Mouse (Mus musculus): ENCODE data around the gene Gm7029.
"Not testable (repeated sequence)": the region's sequence is repeated elsewhere in the genome, so short reads cannot be mapped to it uniquely, and the experiment has no call there.

Gm7029 gene

DNA sequence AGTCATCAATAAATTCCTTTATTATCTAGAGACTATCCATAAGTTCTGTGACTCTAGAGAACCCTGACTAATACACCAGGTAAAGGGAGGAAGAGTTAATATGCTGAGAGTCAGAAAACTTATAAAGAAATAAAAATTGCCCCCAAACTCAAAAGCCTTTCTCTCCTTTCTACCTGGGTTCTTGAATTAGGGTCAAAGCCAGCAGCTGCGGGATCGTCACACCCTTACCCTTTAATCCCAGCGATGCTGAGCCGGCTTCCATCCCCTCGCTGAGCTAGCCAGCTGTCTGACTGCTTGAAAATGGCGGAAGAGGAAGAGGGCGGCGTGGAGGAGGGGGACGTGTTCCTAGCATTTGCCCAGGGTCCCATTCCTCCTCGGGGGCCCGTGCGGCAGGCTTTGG, at the start of gene Gm7029:
TSS of gene Gm7029 (plus strand) at position 301 of the 400 bp plus-strand sequence.
- not testable (repeated sequence) for DNase-seq (ENCODE audit: low read depth, low spot score)

DNA sequence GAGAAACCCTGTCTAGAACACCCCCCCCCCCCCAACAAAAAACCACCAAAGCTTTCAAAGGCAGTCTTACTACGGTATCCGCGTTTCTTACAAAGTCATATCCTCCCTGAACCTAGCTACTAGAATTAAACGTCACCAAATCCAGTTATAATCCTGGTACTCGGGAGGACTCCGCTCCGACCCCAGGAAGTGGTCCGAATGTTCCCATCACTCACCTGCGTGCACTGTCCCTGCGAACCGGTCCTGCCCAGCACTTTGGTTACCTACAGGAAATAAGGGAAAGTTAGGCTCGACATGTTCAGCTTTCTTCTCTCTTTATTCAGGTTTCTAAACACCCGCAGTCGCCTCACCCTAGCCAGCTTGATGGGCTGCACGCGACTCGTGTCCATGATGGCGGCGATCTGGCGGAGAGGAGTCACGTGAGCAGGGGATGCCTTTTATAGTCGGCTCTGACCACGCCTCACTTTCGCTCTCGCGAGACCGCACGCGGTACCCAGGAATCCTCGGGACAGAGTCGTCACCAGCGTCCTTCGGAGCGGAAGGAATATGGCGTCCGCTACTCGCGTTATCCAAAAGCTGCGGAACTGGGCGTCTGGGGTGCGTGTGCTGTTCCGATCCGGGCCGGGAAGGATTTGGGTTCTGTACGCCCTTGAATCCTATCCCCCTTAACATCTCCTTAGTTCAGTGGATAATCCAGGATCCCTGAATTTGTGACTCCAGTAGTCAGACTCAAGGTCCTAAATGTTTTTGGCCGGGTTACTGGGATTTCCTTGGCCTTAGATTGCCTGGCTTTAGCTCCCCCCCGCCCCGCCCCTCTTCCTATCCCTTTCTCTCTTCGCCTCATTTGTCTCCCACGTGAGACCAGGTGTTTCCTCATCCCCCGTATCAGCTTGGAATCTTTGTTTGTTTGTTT, 49.3 kb upstream of the Gm7029 start, which contains the start of the genes Rps28 and Ndufa7:
TSS of gene Rps28 (minus strand) at position 479 of the 913 bp plus-strand sequence.
TSS of gene Ndufa7 (plus strand) at position 489 of the 913 bp plus-strand sequence.
- peak; percentile 95 for DNase-seq (ENCODE audit: low read depth, low spot score)

DNA sequence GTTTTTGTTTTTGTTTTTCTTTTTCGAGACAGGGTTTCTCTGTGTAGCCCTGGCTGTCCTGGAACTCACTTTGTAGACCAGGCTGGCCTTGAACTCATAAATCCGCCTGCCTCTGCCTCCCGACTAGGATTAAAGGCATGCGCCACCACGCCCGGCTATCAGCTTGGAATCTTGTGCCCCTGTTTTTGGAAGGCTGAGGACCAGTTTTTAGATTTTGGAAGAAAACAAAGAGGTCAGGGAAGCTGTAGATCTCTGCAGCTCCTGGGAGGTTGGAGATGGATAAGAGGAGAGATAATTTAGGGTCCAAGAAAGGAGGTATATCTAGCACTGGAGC, 48.7 kb upstream of the Gm7029 start:
- DNase-seq (ENCODE audit: low read depth, low spot score) = not testable (repeated sequence)

DNA sequence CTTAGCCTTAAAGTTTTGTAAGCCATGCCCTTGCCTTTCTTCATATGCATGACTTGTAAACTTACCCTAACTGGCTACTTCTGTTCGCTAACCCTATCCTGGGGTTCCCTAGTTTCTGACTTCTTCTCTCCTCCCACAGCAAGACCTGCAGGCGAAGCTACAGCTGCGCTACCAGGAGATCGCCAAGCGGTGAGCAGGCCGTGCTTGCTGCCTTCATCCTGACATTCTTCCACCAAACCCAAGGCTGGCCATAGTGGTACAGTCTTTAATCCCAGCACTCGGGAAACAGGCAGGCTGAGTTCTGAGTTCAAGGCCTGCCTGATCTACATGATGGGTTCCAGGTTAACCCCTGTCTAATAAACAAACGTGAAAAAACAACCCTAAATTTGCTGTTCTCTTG, 48.2 kb upstream of the Gm7029 start:
- no peak for DNase-seq (ENCODE audit: low read depth, low spot score)

DNA sequence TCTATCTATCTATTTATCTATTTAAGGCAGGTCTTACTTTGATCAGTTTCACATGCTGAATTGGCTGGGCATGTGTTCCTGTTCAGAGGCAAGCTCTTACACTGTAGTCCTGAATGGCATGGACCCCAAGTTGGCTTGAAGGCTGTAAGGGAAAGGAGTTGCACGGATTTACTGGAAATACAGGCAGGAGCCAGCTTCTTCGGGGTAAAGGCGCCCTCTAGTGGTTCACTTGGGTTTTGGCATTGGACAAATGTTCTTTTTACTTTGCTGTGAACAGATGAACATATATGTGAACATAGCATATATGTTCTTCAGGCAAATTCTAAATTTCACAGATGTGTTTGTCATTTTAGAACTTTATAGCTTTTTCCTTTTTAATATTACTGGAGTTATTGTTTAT, 46.8 kb upstream of the Gm7029 start:
- DNase-seq (ENCODE audit: low read depth, low spot score) = peak; percentile 68

DNA sequence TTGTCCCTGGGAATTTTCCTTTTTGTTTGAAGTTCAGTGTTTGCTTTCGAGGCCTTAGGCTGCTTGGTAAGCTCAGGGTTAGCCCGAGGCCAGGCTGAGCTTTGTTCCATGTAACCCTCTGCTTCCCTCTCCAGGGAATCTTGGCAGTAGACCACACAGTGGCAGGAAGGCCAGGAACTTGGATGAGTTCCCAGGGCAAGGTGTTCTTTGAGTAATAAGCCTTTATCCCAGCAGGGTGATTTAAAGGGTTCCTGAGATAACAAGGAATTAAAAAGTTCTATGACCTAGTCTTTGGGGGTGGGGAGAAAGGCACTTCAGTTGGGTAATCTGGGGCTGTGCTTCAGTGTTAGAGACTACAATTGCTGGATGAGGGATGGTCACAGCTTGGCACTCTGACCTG, 44.7 kb upstream of the Gm7029 start:
- DNase-seq (ENCODE audit: low read depth, low spot score) = no peak

DNA sequence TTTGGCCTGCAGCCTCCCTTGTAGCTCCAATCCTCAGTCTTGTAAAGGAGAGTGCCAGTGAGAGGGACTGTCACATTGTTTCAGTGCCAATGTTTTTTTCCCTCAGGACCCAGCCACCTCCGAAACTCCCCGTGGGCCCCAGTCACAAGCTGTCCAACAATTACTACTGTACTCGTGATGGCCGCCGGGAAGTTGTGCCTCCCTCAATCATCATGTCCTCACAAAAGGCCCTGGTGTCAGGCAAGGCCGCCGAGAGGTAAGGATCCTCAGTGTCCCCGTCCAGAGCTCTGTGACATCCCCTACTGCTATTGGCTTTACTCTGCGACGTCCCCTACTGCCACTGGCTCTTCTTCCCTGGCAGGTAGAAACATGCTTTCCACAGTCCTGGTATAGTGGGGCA, 44.1 kb upstream of the Gm7029 start:
- no peak for DNase-seq (ENCODE audit: low read depth, low spot score)

DNA sequence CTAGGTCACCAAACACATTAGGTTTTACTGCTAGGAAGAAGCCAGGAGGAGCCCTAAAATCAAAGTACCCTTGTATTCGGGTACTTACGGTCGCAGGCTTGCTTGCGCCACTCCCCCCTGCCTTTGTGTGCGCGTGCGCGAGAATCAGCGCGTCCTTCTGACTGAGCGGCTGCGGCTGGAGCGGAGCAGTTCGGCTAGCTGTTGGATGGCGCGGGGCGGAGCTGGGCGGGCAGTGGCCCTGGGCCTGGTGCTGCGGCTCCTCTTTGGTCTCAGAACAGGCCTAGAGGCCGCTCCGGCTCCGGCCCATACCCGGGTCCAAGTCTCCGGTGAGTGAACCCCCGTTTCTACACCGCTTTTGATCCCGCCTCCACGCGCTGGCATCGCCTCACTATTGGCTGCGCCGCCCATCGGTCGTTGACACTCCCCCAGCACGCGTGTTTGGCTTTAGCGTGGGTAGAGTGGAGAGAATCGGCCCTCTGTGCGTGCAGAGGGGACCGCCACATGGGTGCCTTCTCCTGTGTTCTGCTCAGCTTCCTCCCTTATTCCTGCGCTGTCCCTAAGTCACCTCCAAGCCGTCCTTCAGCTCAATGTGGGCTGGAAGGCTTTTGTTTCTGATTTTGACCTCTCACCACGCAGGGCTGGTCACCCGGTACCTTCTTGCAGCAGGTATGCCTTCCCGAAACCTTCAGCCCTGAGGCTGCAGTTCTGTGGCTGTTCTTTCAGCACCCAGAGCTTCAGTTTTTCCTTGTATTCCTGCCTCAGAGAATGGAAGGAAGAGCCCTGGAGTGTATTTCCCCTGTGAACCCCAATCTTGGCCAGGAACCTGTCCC, 30.5 kb upstream of the Gm7029 start, which contains the start of gene Cd320:
TSS of gene Cd320 (plus strand) at position 126 of the 830 bp plus-strand sequence.
- peak; percentile 78 for DNase-seq (ENCODE audit: low read depth, low spot score)

DNA sequence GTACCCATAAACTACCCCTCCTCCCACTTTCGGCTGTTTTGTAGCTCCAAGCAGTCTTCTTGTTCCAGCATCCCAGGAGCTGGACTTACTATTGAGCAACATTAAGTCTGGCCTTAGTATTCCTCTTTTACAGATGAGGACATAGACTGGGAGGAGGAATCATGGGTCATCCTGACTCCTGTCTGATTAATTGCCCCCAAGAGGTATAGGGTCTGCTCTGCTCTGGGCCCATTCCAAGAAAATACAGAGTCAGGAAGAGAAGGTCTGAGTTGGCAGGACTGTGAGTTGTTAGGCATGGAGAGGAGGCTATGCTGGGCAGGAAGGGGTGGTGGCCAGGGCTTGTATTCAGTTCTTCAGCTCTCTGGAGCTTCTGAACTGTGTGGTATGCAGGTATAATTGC, 29.4 kb upstream of the Gm7029 start:
- no peak for DNase-seq (ENCODE audit: low read depth, low spot score)

DNA sequence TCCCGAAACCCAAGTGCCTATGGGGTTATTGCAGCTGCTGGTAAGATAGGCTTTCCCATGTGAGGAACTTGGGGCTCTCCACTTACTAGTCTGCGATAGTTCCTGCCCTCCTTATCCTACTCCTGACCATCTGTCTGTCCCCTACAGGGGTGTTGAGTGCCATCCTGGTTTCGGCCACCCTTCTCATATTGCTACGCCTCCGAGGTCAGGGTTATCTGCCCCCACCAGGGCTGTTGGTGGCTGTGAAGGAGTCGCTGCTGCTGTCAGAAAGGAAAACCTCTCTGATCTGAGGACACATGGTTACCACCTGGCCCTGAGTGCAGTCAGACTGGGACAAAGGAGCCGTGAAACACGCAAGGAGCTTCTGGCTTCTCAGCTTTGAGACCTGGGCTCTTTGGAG, 25.5 kb upstream of the Gm7029 start:
- DNase-seq (ENCODE audit: low read depth, low spot score) = no peak

DNA sequence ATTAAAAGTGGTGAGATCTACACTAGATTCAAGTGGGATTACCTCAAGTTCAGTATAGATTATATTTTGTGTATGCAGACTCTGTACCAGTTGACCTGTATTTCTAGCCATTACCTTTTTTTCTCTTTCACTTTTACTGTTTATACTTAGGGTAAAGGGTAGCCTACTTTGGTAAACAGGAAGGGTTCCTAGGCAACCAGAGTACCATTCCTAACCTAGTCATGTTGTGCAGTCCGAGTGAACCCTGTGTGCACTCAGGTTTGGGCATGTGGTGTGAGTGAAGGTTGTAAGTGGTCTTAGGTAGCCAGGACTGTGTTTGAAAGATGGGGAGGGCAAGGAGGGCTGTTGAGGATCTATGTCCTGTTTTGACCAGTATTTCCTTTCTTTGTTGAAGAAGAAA, 22.3 kb upstream of the Gm7029 start:
- DNase-seq (ENCODE audit: low read depth, low spot score) = no peak

DNA sequence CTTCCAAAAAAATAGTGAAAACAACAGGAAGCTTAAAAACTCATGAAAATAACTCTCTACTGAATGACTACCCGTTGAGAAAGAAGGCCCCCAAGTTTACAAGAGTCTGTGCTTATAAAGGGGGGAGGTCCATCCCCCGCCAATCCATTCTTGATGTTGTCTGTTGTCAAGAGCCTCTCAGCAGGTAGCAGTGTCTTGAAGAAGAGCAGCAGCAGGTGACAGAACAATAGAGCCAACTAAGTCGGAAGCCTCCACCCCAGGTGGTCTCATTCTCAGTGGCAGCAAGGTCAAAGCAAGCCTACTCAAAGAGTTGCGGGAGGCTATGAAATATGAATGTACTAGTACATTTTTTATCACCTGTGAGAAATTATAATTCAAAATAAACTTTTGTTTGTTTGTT, 15.8 kb upstream of the Gm7029 start:
- no peak for DNase-seq (ENCODE audit: low read depth, low spot score)

DNA sequence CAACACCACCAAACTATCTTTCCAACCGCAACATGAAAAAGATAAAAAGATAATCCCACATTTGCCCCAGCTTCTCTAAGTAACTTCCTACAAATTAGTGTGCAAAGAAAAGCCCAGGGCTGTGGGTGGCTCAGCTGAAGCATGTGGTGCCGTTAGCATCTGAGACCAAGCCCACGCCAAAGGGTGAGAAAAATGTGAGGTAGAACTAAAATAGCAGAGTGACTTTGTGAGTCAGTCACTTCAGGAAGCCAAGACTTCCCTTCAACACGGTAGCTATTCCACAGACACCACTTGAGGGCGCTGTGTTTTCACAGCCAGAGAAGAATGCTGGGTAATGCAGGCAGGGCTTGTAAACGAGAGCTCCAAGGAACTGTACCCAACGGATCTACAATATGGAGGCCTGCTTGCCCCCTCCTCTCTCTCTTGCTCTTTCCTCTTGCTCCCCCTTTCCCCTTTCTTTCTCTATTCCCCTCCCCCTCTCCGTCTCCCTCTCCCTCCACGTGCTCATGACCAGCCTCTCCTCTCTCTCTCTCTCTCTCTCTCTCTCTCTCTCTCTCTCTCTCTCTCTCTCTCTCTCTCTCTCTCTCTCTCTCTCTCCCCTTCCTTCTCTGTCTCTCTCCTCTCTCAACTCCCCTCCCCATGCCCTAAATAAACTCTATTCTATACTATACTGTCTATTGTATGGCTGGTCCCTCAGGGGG, 8.2 kb upstream of the Gm7029 start:
- peak; percentile 36 for DNase-seq (ENCODE audit: low read depth, low spot score)

DNA sequence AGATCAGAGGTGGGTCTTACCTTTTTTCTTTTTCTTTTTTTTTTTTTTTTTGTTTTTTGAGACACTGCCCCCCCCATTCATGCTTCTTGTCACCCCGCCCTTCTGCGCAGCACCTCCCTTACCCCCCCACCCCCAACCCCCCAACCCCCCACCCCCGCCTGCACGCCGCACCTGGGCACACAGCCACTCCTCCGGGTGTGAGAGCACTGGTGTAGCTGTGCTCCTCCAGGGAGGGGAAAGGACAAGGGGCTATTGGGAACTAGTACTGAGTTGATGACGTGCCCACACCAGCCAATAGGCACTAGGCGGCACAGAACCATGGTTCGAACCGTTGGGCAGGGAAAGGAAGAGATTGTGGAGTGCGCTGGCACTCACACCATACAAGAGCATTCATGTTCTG, 774 bp downstream of the Gm7029 start:
- DNase-seq (ENCODE audit: low read depth, low spot score) = no peak

DNA sequence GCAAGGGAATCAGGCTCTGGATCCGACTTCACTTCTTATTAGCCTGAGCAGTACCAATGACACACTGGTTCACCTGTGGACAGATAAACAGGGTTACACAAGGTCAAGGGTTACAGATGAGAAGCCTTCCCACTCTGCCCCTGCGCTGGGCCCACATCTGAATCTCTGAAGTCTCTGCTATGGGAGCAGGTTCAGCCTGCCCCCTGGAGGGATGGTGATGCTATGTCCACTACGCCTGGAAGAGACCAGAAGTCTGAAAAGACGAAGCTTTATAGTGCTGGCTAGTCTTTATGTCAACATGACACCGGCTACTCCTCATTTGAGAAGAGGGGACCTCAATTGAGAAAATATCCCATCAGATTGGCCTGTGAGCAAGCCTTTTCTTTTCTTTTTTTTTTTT, 2.2 kb downstream of the Gm7029 start:
- not testable (repeated sequence) for DNase-seq (ENCODE audit: low read depth, low spot score)

DNA sequence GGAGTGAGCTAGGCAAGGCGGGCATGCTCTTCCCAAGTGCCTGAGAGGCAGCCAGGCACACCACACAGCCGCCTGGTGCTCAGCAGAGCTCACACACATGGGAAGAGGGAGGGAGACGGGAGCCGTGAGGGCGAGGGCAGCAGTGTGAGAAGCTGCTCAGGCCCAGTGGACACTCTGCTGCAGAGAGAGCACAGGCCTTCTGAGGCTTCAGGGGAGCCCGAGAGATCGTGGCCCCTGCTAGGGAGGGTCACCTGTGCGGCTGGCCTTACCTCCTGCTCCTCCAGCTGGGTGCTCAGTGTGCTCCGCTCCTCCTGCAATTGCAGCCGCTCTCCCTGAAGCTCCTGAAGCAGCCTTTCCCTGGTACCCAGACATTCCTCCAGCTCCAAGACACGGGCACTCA, 10.7 kb downstream of the Gm7029 start:
- not testable (repeated sequence) for DNase-seq (ENCODE audit: low read depth, low spot score)

DNA sequence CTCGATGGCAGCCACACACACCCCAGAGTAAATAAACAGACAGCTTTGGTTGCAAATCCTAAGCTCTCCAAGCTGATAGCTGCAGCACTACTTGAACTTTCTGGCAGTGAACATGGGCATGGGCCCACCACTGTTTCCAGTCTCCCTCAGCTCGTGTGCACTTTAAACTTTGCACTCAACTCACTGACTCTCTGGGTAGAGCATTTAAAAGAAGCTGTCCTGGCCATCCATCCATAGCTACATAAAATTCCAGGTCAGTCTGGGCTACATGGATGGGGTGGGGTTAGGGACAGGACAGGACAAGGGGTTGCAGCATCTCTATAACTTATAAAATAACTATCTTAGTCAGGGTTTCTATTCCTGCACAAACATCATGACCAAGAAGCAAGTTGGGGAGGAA, 14.2 kb downstream of the Gm7029 start:
- not testable (repeated sequence) for DNase-seq (ENCODE audit: low read depth, low spot score)

DNA sequence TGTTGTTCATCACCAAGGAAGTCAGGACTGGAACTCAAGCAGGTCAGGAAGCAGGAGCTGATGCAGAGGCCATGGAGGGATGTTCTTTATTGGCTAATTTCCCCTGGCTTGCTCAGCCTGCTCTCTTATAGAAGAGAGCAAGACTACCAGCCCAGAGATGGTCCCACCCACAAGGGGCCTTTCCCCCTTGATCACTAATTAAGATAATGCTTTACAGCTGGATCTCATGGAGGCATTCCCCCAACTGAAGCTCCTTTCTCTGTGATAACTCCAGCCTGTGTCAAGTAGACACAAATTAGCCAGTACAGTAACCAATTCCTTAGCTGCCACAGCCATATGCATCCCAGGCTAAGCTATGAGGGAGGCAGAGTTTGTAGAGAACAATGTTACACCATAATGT, 14.6 kb downstream of the Gm7029 start:
- not testable (repeated sequence) for DNase-seq (ENCODE audit: low read depth, low spot score)

DNA sequence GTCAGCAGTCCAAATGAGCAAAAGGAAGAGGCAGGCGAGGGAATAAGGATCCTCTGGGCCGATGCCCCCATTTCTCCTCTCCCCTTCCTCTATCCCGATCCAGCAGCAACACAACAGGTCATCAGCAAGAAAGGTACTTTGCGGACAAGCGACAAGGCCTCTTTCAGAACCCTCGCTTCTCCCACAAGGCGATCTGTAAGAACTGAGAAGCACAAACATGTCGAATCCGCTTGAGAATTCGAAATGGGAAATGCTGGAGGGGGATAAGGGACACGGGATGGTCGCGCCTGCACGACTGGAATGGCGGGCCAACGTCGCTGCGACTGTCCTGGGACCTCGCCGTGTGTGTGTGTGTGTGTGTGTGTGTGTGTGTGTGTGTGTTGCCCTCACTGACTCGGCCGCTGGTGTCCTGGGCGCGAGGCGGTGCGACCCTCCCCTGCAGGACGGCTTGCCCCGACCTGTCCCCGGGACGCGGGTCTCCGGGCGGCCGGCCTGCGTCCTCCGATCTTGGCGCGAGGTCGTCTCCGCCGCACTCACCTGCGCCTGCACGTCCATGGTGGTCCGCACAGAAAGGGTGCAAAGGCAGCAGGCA, 16.4 kb downstream of the Gm7029 start:
- not testable (repeated sequence) for DNase-seq (ENCODE audit: low read depth, low spot score)

DNA sequence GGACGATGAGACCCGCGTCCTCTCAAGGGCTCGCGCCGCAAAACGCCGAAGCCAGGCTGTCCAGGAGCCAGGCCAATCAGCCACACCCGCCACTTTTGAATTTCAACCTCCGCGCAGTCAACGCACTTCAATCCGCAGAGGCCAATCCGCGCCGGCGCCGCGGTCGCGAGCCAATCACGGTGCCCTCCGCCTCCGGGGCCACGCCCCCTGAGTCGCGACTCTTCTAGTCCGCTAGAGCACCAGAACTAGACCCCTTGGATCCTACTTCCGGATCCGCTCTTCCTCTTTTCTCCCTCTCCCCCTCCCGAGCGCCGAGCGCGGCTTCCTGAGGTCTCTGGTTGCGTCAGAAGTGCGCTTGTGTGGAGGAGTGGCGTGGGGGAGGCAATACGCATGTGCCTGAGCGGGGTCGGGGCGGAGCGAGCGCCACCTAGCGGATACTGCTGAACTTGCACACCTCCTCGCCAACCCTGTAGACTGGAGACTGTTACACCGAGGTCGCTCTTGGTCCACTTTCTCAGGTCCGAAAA, 17.0 kb downstream of the Gm7029 start, which contains the start of gene Kifc1:
TSS of gene Kifc1 (minus strand) at position 129 of the 527 bp plus-strand sequence.
- peak; percentile 98 for DNase-seq (ENCODE audit: low read depth, low spot score)

DNA sequence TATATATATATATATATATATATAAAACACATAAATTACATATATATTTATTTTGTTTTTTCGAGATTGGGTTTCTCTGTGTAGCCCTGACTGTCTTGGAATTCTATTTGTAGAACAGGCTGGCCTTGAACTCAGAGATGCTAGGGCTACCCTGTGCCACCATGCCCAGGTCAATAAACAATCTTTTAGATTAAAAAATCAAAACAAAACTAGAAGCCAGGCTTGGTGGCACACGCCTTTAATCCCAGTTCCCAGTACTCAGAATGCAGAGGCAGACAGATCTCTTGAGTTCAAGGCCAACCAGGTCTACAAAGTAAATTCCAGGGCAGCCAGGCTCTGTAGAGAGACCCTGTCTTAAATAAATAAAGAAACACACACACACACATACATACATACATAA, 17.7 kb downstream of the Gm7029 start:
- DNase-seq (ENCODE audit: low read depth, low spot score) = no peak

Data from c-Kit-negative CD71-positive TER-119-positive erythroid progenitor cells, embryonic 14.5 days (primary cell).